Mouse (Mus musculus): Measurements from ENCODE around the gene Zcchc14. TPM values are rescaled to one million over a fixed set of nuclear protein-coding genes. Genes with fewer than 3 reads are reported as not detected.

Zcchc14 gene
- polyA plus RNA-seq (2015; fragmentation: Illumina TruSeq; extraction: RNeasy Lipid Tissue Mini Kit (QIAGEN cat#74804); ENCODE audit: low read depth, low replicate concordance) = 29.7 TPM

DNA sequence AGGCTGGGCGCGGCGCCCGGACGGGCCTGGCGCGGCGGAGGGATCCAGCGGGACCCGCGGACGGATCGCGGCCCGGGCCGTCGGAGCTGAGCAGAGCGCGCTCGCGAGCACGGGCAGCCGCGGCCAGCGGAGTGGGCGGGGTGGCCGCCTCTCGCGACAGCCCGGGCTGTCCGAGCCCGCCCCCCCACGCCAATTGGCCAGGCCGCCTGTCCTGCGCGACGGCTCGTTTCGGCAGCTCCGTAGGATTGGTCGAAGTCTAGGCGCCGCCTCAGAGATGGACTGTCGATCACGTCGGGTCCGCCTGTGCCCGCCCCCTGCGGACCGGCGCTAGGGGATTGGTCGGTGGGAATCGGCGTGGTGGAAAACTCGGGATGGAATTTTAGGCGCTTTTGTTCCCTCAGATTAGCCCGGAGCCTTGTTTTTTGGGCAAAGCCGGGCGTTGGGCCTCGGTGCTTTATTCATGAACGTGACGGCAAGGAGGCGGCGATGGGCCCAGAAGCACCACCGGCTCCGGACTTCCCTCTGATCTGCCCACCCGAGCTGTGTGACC lies at the start of gene Zcchc14:
Zcchc14 (minus strand) TSS at position 128 of the 550 bp plus-strand sequence.

DNA sequence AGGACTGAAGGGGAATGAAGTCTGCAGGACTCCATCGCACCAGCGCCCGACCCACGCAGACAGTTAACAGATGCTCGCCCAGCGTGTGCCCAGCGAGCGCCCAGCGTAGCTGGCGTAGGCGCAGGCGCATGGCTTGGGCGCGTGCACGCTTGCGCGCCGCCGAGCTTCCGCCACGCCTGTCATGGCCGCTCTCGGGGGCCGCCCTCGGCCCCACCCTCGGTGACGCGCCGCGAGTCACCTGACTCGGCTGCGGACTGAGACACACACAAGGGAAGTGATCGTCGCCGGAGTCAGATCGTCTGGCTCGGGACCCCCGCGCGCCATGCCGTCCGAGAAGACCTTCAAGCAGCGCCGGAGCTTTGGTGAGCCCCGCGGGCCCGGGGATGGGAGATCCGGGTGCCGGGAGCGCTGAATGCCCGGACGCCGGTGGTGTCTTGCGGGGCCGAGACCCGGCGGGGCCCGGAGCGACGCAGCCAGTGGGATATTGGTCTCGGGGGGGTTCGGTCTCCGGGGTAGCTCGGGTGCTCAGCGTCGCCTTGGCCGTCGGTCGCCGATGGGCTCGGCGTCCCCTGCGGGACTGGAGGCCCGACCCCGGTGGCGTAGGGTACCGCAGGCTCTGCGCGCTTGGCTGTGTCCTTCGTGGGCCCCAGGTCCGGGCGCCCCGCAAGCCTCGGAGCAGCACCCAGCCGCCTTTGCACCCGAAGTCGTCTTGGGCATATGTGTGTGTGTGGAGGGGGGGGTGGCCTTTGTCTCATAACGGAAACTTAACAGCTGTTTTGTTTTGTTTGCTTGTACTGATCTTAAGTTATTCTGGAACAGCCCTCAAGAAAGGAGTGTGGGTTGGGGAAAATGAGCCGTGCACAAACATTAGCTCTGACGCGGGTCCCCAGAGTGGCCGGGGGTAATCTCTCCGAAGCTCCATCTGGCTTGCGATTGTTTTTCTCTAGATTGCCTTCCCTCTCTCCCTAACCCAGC lies 62.2 kb downstream of the Zcchc14 start, which contains the start of gene Map1lc3b:
Map1lc3b (plus strand) TSS at position 159 of the 975 bp plus-strand sequence.

DNA sequence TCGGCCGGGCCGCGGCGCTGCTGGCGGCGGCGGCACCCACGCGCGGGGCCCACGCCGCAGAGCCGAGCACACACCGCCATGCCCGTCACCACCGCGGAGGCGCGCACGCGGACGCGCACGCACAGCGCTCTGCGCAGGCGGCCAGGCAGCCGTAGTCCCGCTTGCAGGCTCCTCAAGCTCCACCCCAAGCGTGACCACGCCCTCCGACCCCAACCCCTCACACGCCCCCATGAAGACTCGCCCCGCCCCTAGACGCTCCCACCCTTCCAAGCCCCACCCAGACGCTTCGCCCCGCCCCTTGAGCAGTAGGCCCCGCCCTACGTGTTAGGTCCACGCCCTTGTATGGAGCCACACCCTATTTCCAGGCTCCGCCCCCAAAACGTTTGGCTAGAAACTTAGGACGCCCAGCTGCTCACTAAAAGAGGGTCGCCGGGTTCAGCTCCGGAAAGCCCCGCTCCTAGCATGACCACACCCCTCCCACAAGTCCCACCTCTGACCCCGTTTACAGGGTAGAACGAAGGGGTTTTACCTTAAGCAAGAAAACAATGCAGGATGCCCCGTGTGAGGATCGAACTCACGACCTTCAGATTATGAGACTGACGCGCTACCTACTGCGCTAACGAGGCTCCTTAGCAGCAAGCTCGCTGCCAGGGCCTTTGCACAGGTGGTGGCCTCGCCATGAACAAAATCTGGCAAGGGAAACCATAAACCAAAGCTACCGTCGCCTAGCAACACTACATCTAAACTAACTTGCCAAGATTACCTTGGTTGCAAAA lies 73.8 kb downstream of the Zcchc14 start, which contains the start of gene Fbxo31:
Fbxo31 (minus strand) TSS at position 131 of the 776 bp plus-strand sequence.

Other genes starting within 250 kb of the Zcchc14 start
- not detected for gene 1700018B08Rik, start 108.6 kb downstream of the Zcchc14 start, polyA plus RNA-seq (2015; fragmentation: Illumina TruSeq; extraction: RNeasy Lipid Tissue Mini Kit (QIAGEN cat#74804); ENCODE audit: low read depth, low replicate concordance)
- gene Fbxo31, start 74.1 kb downstream of the Zcchc14 start, polyA plus RNA-seq (2015; fragmentation: Illumina TruSeq; extraction: RNeasy Lipid Tissue Mini Kit (QIAGEN cat#74804); ENCODE audit: low read depth, low replicate concordance) = 69.6 TPM
- gene Map1lc3b, start 62.5 kb downstream of the Zcchc14 start, polyA plus RNA-seq (2015; fragmentation: Illumina TruSeq; extraction: RNeasy Lipid Tissue Mini Kit (QIAGEN cat#74804); ENCODE audit: low read depth, low replicate concordance) = 336 TPM
- 131 TPM for gene Jph3, start 76.7 kb upstream of the Zcchc14 start, polyA plus RNA-seq (2015; fragmentation: Illumina TruSeq; extraction: RNeasy Lipid Tissue Mini Kit (QIAGEN cat#74804); ENCODE audit: low read depth, low replicate concordance)
- 27.9 TPM for gene Klhdc4, start 176.7 kb upstream of the Zcchc14 start, polyA plus RNA-seq (2015; fragmentation: Illumina TruSeq; extraction: RNeasy Lipid Tissue Mini Kit (QIAGEN cat#74804); ENCODE audit: low read depth, low replicate concordance)